Mouse (Mus musculus) urinary bladder, postnatal 14 days (tissue): ENCODE results near the gene Erc2.

ENCODE experiments used
- DNase-seq: peaks from one replicate; pipeline ENCODE4 v3.0.0; 2021; ENCODE audit warnings: low spot score

The Erc2 gene

DNA sequence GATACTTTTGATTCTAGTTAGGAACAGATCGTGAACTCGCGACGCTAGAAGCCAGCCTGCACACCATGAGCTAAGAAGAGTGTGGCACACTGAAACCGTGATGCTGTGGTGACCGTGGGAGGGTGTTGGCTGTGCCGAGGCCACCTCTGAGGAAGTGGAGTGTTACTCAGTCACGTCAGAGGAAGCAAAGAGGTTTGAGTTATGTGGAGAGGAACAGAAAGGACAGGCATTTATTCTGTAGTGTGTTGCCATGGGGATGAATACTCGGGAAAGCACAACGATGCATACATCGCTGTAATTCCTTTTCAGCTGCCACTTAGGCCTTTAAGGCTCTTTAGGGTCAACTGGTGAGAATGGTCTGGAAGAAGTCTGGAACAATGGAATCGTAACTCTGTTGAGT is 445.8 kb downstream of the Erc2 start:
- no peak for DNase-seq

DNA sequence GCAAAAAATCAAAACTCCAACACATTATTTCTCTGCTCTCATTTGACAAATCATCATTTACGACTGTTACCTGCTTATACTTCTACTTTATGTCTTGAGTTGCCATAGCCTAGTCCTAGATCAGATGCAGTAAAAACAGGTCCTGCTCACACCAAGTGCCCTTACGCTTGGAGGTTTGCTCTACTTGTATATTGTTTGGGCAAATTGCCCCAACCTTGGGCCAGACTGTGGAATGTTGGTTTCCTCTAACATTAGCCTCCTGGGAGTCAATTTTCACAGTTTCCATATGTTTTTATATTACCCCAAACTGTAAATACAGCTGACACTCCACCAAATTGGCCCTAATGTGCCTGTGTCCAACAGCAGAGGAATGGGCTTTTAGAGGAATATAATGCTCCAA is 447.6 kb downstream of the Erc2 start:
- DNase-seq, result no peak

DNA sequence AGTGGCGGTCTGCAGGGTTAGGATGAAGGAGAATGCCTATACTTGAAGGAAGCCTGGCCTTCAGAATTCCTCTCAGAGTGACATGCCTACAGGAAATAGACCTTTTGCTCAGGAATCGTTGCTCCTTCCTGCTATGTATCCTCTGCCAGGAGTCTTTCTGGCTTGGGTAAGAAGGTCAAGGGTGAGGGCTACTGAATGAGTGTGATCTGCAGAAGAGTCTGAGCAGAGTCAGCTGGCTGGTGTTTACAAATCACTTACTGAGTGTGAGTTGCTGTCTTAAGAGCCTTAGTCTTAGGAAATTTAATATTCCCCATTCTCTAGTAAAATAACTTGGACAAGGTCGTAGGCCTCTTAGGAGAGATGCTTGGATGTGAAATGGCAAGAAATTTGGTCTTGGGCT is 450.3 kb downstream of the Erc2 start:
- DNase-seq, result no peak

DNA sequence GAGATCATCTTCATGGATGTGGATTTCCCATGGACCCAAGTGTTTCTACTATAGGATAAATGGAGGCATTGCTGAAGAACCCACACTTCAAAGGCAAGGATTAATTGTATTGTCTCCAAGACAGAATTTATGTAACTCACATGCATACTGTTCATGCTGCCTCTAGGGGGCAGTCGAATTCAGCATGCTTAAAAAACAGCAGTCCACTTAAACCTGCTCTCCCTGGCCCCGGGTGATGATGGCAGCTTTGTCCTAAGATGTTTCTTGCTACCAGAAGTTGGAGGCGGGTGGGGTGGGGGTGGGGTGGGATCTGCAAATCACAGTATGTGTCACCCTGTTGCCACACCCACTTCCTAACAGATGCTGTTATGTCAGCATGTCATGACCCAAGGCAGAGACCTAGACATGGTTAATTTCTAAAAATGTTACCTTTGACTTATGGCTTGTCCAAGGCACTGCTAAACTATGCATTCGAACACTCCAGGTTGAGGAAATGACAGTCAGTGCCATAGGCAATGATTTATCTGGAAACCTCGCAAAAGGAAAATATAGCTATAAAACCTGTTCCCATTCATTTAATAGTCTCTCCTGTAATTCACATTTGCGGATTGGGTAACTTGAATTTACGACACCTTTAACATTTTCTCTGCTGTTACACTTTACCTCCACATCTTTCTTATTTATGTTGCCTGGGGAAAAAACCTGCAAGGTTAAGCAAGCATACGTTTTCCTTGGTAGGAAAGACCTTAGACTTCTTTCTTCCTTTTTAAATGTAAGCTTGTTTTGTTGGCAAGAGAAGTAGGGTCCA is 467.6 kb downstream of the Erc2 start:
- DNase-seq, result peak; percentile 19

DNA sequence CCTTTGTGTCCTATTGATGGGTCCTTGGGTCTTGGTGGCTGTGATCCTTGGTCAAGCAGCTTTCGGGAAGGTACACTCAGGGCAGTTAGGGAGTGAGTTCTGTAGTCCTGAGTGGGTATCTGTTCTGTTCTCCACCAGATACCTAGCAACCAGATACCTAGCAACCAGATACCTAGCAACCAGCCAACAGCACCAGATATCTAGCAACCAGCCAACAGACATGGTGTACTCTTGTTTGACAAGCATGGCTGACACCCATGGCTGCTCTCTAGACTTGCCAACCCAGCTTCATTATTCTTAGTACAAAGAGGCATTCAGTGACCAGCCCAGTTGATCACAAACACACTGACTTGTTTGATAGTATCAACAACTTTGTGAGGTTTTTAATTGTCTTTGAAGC is 469.1 kb downstream of the Erc2 start:
- no peak for DNase-seq

DNA sequence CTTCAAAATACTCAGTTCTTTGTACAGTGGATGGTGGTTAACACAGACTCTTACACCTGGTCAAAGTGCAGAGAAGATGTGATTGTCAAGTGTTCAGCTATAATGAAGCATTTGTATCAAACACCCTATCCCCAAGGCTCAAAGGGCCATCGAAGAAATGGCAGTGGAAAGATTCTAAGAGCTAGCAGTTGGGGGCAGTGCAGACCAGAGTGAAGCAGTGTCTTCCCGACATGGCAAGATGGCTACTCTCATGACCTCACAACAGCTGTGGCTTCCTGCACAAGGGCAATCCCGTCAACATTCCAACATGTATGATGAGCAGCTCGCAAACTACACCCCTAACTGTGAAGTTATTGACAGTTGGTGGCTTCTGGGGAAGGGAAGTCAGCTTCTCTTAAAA is 471.0 kb downstream of the Erc2 start:
- no peak for DNase-seq

DNA sequence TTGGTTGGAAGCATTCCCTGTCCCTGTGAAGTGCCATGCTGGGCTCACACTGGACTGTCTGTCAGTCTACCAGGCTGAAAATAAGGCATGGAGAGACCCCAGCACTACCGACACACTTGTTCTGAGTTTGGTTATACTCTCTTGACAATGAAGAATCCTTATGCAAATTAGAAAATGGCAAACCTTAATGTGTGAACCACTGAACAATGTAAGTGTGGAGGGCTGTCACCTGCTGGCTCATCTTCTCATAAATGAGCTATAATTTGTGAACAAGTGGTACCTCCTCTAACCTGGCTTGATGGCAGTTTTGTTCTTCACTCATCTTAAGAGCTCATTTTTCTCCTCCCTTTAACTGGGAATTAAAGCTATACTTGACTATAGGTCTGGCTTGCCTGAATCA is 471.7 kb downstream of the Erc2 start:
- no peak for DNase-seq

DNA sequence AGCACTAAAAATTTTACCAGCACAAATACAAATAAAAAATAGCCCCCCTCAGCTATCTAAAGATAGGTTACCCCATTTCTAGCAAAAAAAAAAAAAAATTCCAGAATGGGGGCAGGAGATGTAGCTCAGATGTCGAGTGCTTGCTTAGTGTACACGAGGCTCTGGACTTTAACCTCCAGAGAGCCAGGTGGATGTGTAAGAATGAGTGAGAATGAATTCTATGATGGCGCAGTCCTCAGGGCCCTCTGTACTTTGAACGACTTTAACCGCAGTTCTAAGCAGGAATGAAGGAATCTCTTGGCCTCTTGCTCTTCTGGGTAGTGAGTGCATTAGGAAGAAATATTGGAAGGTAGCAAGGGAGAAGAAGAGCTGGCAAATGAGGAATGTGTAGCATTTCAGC is 476.9 kb downstream of the Erc2 start:
- no peak for DNase-seq

DNA sequence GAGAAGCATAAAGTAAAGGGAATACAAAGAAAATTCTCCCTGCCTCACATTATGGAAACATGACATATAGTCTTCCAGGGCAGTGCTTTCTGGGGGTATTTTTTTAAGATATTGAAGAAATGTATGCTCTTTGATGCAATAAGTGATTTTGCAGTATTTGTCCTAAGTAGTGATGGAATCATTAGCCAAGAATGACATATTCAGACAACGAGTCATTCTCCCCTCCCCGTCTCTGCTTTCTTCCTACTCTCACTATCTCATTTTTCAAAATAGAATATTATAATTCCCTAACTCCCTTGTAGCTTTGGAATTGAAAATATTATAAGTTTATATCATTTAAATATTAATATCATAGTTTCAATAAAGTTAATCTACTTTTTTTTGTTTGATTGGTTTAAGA is 490.9 kb downstream of the Erc2 start:
- no peak for DNase-seq

DNA sequence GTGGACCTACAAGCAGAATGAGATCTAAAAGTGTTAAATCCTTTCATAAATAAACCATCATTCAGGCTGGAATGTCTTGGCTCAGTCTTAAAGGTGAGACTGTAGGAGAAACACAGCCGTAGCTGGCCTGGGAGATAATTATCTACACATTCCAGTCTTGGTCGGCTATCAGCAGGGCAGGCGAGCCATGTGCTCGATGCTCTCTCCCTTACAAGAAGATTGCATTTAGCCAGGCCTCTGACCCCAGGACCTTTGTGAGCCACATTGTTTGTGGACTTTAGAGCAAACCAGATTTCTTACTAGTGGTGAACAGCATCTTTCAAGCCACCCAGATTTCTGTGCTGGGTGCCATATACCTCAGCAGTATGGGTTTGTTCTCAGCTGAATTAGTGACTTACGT is 498.6 kb downstream of the Erc2 start:
- no peak for DNase-seq

DNA sequence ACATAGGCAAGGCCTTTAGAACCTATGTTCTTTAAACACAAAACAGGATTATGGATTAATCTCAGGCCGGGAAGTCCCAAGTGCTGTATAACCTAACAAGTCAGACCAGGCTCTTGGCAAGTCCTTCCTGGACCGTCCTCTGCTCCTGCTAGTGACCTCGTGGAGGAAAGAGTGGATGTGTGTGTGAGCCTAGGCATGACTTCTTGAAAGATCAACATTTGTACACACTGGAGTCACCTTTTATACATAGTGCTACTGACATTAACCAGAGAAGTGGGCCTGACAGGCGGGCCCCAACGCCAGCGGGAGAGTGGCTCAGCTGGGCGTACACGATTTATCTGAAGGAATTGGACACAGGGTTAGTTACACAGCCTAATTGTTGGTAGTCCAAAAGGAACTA is 504.6 kb downstream of the Erc2 start:
- no peak for DNase-seq

DNA sequence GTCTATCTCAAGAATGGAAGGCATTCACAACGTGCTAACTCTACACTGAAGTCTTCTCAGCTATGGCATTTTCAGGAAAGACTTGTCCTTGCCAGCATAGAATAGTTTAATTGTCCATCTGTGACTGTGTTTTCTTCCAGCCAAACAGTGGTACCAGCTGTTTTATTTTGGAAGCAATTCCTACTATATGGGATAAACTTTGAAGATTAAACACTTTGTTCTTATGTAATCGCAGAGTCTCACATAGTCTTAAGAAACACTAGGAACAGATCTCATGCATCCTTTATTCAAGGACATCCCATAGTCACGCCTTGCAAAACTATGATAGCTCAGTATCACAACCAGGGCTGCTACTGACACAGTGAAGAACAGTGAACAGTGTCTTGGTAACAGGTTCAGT is 506.8 kb downstream of the Erc2 start:
- no peak for DNase-seq

DNA sequence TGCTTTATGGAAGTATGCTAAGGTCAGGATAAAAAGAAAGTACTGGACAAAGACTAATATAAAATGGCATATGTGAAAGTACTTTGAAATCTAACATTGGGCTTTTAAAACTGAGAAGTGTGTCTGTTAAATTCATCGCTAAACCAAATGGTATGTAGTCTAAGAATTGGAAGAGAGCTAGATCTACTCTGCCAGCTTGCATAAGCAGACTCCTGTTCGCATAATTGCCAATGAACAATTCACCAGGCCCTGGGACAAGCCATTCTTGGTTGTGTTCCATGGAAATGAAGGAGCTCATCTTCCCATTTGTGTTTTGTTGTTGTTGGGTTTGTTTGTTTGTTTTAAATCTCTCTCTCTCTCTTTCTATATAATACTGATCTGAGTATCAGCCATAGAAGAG is 521.8 kb downstream of the Erc2 start:
- DNase-seq, result no peak

DNA sequence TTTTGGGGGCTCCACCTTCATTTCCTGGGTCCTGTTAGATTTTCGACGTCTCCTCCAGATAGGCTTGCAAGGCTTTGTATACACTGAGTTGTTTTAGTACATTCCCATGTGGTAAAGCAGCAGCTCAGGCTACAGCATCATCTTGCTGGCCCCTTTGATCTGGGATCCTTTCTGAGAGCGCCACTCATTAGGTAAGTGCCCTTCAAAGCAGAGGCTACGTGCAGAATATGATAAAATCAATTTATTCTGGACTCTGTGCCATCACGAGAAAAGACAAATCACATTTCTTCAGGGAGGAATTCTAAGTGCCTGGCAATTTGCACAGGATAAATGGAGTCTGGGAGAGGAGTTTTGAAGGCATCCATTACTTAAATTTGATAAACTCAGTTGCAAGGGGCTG is 525.0 kb downstream of the Erc2 start:
- no peak for DNase-seq

DNA sequence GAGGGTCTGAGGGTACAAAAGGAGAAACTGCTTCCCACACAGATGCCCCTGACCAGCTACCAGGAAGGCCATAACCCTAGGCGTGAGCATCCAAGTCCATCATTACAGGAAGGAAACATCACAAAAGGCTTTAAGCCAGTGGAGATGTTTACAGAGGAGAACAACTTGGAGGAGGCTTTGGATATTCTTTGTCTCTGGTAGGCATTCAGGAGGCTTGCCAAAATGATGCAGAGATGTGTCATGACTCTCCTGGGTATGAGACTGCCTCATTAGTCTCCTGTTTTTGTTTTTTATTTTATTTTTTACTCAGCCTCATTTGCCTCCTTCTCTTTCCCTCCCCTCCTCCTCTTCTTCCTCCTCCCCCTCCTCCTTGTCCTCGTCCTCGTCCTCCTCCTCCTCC is 528.7 kb downstream of the Erc2 start:
- no peak for DNase-seq

DNA sequence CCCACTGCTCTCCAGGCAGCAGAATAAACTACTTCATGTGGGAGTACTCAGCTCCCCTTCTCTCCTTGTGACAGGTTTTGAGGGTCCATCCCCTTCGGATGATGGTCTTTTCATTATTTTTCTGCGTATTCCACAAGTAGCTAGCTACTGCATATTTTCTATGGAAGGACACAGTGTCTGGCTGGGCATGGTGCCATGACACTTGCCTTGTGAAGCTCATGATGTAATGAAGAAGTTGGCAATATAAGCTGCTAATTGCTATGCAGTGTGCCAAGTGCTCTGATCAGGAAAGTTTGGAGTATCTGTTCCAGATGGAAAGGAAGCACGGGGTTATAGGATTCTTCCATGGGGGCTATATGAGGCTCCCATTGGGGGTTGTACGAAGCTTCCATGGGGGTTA is 533.5 kb downstream of the Erc2 start:
- no peak for DNase-seq

DNA sequence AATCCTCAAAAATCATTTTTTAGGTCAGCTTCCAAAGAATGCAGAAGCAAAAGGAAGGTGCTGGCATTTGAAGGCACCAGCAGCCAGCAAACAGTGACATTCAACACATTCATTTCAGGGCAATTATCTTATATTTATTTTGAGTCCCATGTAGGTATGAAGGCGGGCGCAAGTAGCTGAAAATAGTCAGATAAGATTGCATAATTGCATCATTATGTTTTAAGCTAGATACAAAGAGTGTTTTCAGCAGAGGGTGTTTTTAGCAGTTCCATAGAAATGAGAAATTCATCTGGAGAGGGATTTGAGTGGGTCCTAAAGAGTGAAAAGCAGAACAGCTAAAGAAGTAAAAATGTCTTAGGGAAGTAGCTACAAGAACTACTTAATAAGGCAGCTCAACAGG is 538.6 kb downstream of the Erc2 start:
- no peak for DNase-seq

DNA sequence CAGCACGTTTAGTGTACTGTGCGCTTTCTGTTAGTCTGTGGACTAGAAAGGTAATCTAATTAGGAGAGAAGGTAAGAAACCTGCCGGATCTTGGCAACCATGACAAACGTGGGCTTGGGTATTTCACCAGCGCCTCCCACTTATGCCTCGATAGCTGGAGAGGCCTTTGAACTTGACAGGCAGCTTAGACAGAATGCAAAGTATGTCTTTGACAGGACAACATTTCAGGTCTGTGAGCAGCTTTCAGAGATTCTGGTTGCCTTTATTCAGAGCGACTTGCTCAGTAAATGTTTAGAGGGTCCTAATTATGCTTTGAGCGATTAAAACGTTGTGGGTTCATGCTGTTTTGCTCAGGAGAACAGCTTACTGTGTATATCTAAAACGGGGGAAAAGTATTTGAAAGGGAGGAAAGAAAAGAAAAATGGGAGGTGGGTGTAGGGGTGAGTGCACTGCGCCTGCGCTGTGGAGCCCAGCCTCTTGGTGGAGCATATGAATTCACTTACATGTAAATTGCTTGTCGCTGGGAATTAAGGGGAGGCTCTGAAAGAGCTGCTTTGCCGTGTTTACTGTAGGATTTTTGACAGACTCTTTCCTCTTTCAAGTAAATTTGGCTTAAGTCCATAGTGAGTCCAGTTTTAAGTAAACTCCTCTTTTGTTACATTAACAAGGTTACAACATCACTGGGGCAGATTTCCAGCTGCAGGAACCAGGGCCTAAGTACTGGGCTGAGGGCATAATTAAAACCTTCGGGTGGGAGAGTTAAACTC is 542.6 kb downstream of the Erc2 start:
- peak; percentile 18 for DNase-seq

DNA sequence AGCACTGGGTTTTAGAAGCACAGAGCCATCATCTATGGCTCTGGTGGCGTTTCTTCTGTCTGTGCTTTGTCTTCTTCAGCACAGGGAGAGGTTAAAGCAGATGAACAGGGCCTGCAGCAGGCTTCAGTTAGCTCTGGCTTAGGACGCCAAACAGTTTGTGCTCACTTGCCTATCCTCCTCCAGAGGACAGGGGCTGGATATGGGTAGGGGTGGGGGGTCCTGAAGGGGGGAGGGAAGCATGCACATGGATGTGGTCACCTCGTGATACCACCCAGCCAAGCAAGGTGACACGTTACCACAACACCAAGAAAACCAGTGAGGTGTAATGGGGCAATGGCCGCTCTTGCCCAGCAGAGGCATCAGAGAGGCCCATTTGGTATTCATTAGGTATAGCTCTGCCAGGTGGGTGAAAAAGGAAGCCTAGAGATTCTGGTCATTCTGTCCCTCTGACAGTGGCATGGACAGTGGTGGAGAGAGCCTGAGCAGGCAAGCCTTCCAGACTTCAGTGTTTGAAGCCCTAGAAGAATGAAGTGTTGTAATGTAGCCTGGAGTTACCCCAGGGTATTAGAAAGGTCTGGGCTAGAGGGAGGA is 543.5 kb downstream of the Erc2 start:
- no peak for DNase-seq

DNA sequence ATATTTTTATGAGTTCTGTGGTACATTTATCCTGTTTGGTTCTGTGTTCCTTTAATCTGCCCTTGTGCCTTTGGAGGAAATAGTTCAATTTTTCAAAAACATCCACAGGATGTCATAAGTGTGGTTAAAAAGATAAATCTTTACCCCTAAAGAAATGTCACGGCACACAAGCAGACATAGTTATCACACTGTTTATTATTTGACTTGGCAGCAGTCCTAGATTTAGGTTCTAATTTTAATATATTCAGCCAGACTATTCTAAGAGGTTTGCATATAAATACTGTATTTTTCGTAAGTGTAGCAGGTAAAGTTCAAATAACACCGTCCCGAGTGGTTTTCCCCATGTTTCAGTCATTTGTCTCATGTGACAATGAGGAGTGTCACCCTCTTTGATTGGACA is 548.5 kb downstream of the Erc2 start:
- DNase-seq, result no peak

DNA sequence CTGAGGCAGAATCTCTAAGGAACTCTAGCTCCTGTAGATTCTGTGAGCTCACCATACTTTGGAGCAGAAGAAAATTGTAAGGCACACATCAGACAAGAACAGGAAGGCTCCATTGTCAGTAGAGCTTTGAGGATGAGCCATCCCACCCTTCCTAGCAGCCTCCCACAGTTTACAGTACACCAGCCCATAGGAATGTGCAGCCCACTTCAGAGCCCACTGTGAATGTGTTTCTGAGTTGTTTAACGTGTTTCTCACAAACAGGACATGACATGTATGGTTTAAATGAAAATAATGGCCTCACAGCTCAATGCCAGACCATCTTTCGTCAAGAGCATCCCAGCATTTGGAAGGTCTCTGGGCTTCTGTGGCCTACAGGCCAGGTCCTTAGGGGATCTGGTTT is 549.1 kb downstream of the Erc2 start:
- no peak for DNase-seq

DNA sequence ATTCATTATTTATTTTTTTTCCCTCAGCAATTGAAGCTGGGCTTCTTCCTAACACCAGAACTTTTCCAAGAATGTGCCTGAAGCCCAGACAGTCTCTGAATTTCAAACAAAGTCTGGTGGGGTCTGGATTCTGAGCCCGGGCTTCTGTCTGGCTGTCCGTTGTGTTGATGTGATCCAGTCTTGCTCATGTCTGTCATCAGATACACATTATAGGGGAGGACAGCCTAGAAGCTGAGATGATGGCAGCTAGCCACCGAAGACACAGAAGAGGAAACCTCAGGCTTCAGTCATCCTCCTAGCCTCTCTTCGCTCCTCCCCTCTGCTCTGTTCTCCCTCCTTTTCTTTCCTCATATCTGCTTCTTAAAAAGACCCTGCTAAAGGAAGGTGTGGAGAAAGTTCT is 551.5 kb downstream of the Erc2 start:
- no peak for DNase-seq

DNA sequence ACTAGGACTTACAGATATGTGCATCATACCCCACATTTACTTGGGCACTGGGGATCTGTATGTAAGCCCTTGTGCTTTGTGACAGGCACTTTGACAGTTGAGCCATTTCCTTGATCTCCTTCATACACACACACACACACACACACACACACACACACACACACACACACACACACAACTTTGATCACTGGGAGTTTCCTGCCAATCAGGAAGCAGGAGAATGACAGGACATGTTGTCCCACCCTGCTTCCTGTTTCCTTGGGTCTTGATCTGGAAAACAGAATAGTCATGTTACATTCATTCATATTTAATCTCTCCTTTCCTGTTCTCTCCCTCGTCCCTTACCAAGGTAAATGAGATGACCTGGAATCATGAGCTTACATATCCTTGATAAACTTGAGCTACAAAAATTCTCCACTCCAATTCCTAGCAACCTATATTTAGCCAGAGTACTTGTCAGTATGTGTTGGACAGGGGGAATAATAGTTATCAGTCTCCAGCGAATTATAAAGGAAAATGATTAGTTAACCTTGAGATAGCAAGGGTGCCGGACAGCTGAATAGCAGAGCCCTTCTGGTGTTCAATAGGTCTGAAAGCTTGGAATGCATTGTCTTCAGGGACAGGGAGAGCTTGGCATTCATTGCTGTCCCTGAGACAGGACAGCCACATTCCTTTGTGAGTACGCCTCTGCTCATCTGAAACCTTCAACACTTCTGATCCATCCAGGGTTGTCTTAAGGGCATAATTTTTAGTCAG is 559.0 kb downstream of the Erc2 start:
- DNase-seq, result no peak
